Mouse (Mus musculus) frontal cortex, adult 2 months (tissue): ENCODE measurements around the gene Mamstr. TPM values are rescaled to one million over a fixed set of nuclear protein-coding genes. Genes with fewer than 3 reads are reported as not detected.
"Not testable (repeated sequence)": the region's sequence is repeated elsewhere in the genome, so short reads cannot be mapped to it uniquely, and the experiment has no call there.

Source experiments
- DNase-seq, 2 experiments: peaks; one replicate each; pipeline ENCODE4 v3.0.0; 2022; ENCODE audit warnings: low spot score in 1 of 2; ENCODE audit errors: extremely low spot score in 1 of 2
- polyA plus RNA-seq: library from polyadenylated mRNA; depleted of rRNA; stranded (reverse); fragments of >200 nt; gene quantifications from 2 replicates; pipeline ENCODE4 v1.2.3, GENCODE M21; 2012

Gene Mamstr
- polyA plus RNA-seq, 1 experiment = 5.9 TPM

DNA sequence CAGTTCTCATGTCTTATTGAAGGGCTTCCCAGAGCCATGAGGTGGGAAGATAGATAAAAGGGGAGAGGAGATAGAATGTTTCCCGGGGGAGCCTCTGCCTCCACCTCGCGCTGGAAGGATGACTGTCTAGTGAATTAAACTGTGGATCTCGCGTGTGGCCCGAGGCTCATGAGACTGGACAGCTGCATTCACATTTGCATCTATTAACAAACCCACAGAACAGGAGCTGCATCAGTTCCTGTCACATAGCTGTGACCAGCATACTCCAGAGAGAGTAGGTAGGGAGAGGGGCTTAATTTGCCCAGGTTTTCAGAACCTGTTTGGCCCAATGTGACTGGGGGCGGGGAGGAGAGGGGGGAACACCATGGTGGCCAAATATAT lies 5.8 kb downstream of the Mamstr start:
- no peak for DNase-seq

- DNase-seq = no peak
Observed at GRCm38 (mm10) chr7:45646671-45647070, 6.9 kb downstream of the Mamstr start.

- DNase-seq = no peak
Observed at GRCm38 (mm10) chr7:45649351-45649750, 9.6 kb downstream of the Mamstr start.

GRCm38 (mm10) chr7:45650484-45650883 lies 10.7 kb downstream of the Mamstr start:
- not testable (repeated sequence) for DNase-seq

DNA sequence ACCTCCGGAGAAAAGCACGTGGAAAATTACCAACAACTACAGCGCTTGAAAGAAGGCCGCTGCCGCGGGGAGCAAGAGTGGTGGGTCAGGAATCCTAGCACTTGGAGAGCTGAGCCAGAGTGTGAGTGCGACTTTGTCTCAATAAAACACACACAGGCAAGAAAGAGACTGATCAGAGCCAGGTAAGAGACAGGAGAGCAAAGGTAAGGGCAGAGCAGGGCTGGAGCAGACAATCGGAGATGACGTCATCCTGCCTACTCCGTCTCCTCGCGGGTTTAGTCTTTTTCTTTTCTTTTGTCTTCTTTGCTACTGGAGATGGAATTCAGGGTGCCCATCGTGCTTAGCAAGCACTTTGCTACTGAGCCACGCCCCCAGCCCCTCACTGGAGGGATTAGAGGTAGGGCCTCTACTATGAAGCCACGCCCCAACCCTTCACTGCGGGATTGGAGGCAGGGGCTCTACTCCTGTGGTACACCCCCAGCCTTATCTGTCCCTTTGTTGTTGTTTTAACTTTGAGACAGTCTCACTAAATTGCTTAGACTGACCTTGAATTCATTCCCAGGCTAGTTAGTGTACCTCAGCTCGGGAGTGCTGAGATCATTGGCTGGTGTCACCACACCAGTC lies 14.8 kb downstream of the Mamstr start:
- no peak for DNase-seq

- DNase-seq = no peak
Observed at GRCm38 (mm10) chr7:45660746-45661478, 21.1 kb downstream of the Mamstr start.

GRCm38 (mm10) chr7:45661702-45662101 lies 21.9 kb downstream of the Mamstr start:
- DNase-seq = not testable (repeated sequence)

GRCm38 (mm10) chr7:45665303-45666138 lies 25.7 kb downstream of the Mamstr start:
- DNase-seq = no peak

GRCm38 (mm10) chr7:45666161-45666560 lies 26.4 kb downstream of the Mamstr start, which contains the start of gene Fut2:
Gene Fut2, minus strand, starts transcription at chr7:45666394.
- DNase-seq = no peak

DNA sequence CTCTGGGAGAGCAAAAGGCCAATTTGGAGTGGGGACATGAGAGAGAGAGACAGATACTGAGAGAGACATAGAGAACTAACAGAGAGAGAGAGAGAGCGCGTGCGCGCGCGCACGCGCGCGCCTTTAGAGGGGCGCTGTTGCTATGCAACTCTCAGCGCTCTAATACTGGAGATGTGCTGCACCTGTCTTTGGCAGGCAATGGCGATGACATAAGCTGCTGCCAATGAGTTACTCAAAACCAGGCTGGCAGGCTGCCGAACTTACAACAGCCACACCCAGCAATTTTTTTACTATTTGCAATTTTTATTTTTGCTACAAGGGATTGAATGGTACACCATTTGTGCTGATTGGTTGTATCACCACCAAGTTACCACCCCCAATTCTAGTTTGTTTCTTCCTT lies 28.0 kb downstream of the Mamstr start:
- DNase-seq = no peak

DNA sequence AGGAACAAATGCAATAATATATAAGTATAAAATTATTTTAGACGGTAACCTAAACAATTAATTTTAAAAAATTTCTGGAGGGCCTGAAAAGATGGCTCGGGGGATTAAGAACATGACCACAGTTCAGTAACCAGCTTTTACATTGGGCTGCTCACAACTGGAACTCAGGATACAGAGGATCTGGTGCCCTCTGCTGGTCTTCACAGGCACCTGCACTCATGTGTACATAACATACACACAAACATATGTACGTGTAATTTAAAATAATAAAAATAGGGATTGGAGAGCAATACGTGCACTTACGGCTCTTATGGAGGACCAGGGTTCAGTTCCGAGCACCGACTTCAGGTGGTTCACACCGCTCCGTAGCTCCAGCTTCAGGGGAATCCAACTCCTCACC lies 29.1 kb downstream of the Mamstr start:
- DNase-seq = no peak

DNA sequence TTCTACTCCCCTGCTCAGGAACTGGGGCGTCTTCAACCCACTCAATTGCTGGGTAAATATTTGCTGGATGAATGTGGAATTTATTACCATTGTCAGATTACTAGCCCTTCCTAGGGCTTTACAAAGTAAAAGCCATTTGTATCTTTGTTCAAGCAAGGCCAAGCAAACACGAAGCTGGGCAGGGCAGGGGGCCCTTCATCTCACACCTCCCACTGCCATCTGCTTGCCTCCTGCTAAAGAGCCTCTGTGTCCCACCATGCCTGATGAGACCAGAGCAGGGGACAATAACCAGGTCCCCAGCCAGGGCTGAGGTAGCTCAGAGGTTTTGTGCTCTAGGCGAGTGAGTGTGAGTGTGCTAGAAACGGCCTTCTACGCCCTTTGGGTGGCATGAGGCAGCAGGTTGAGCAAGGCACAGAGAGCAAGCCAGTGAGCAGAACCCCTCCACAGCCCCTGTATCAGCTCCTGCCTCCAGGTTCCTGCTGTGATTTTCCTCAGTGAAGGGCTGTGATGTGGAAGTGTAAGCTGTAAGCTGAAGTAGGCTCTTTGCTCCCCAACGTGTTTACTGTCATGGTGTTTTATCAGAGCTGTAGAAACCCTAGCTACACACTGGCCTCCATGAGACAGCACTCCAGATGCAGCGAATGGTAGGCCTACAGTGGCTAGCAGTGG lies 38.0 kb downstream of the Mamstr start:
- no peak for DNase-seq

DNA sequence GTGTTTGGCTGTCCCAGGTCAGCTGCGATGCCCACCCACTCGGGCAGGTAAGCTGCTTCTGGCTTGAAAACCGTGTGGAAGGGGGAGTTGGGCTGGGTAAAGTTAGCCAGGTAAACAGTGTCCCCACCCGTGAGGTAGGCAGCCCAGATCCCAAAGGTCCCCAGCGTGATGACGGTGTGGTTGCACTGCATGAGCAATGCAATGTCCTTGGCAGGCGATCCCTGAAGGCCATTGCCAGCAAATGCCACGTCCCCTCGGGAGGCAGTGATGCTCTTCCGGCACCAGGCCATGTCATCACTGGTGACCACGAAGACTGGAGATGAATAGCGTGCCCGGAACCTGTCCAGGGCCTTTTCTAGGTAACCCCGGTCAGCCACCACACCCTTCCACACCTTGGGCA lies 38.7 kb downstream of the Mamstr start:
- DNase-seq = no peak

- no peak for DNase-seq
Observed at GRCm38 (mm10) chr7:45679966-45680621, 40.3 kb downstream of the Mamstr start.

GRCm38 (mm10) chr7:45681046-45681736 lies 41.4 kb downstream of the Mamstr start:
- no peak for DNase-seq

DNA sequence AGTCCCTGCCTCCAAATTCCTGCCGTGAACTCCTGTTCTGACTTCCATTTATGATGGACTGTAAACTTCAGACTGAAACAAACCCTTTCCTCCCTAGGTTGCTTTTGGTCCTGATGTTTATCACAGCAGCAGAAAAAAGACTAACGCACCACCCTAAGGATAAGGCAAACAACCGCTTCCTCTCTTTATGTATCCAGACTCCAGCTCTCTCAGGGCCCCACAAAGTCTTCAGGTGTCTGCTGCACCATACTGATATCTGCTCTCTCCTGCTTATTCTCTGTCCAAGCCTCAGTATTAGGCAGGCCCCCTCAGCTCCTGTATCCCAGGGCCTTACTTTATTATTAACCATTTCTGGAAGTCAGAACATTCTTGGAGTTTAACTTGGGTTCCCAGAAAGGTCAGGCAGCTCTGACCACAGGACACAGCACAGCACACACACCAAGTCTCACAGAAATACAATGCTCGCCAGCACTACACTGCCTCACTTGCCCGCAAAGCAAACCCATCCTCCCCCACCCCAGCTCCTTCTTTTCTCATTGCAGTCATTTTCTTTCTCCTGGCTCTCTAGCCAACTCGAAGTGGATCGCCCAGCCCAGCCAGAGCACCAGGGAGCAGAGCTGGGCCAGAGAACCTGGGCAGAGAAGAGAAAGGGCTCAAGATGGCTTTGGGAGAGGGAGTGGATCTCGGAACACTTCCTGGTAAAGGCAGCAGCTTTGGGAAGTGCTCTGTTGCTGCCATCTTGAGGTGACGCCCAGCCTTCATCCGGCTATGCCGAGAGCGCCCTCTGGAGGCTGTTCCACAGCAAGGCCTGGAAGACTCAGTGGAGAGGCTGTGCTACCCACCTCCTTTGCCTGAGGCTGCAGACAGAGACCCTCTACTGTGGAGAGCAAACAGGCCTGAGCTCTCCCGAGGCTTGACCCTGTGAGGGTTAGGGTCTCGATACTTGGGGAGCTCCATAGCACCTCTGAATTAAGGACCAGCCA lies 42.7 kb downstream of the Mamstr start:
- DNase-seq = peak in 1 of 2 experiments; percentile 93

- no peak for DNase-seq
Observed at GRCm38 (mm10) chr7:45683396-45684050, 43.7 kb downstream of the Mamstr start, which contains the start of gene Ntn5. Gene Ntn5, plus strand, starts transcription at chr7:45684022.

- no peak for DNase-seq
Observed at GRCm38 (mm10) chr7:45685811-45686210, 46.0 kb downstream of the Mamstr start.
